Mouse (Mus musculus) stomach, embryonic 14.5 days (tissue): ENCODE results near the gene Kif5c. TPM values are rescaled to one million over a fixed set of nuclear protein-coding genes. Genes with fewer than 3 reads are reported as not detected.
A peak's percentile ranks its signal among the peaks of the same experiment; 100 is the strongest.

Source experiments
- ATAC-seq: fragments of 200-750 bp; cut with Nextera tagmentation; 2 replicates; pipeline ENCODE4 v1.8.0; 2017; ENCODE audit warnings: low read depth, moderate TSS enrichment; ENCODE audit not compliant: insufficient number of reproducible peaks, insufficient read depth, low FRiP score
- H3K27ac ChIP-seq: fragments of 300-500 bp; sonication (generic); 2 replicates; pipeline ENCODE4 v1.5.1; 2014; ENCODE audit warnings: mild to moderate bottlenecking, low read length, moderate library complexity, mixed read lengths
- H3K27me3 ChIP-seq: fragments of 300-500 bp; sonication (generic); 2 replicates; pipeline ENCODE4 v1.6.1; 2014; ENCODE audit warnings: low read length, control low read depth, mixed read lengths; ENCODE audit not compliant: control insufficient read depth, insufficient read depth
- H3K36me3 ChIP-seq: fragments of 300-500 bp; sonication (generic); 2 replicates; pipeline ENCODE4 v1.6.1; 2014; ENCODE audit warnings: mild to moderate bottlenecking, control low read depth, low read length, moderate library complexity, mixed read lengths; ENCODE audit not compliant: control insufficient read depth, insufficient read depth
- H3K4me1 ChIP-seq: fragments of 300-500 bp; sonication (generic); 2 replicates; pipeline ENCODE4 v1.6.1; 2014; ENCODE audit warnings: low read length, control low read depth, mixed read lengths; ENCODE audit not compliant: control insufficient read depth, insufficient read depth
- H3K4me2 ChIP-seq: fragments of 300-500 bp; sonication (generic); replicated peaks from 2 replicates; pipeline ENCODE4 v1.6.1; 2014; ENCODE audit warnings: low read depth, low read length, control low read depth
- H3K4me3 ChIP-seq: fragments of 300-500 bp; sonication (generic); 2 replicates; pipeline ENCODE4 v1.5.1; 2014; ENCODE audit warnings: low read depth, low read length, control low read depth
- H3K9ac ChIP-seq: fragments of 300-500 bp; sonication (generic); replicated peaks from 2 replicates; pipeline ENCODE4 v1.6.1; 2014; ENCODE audit warnings: low read depth, mild to moderate bottlenecking, control low read depth, low read length, moderate library complexity, mixed read lengths
- H3K9me3 ChIP-seq: fragments of 300-500 bp; sonication (generic); 2 replicates; pipeline ENCODE4 v1.6.1; 2016; ENCODE audit warnings: low read depth, low read length, control low read depth; ENCODE audit not compliant: control insufficient read depth
- WGBS: fragments of 180-500 bp; shearing (Covaris S2); extraction: QIAGEN DNeasy Blood & Tissue Kit; methylation state at CpG from one replicate; pipeline ENCODE4 v1.1.7; 2014; 5-methylcytosine and 5-hydroxymethylcytosine counted together
- polyA plus RNA-seq: library from polyadenylated mRNA; unstranded; fragments of >200 nt; fragmentation: Nextera tagmentation; extraction: Ambion mirVana; gene quantifications from 2 replicates; pipeline ENCODE4 v1.2.1, GENCODE M21; 2014

Kif5c gene
- polyA plus RNA-seq, 1 experiment from 2014 or later, result 11.6 TPM

- Histone ChIP-seq H3K27ac (peak overlapping the region; percentile 61; the same call in 1 of the 2 replicates), H3K4me3 (no peak overlapping the region), H3K9me3 (no peaks in the 10 kb centered on the region), H3K9ac (no peak overlapping the region), H3K4me1 (peaks cover 24% of the 10 kb centered on the region), H3K27me3 (no peaks in the 10 kb centered on the region), H3K4me2 (no peak overlapping the region), H3K36me3 (no peaks in the 10 kb centered on the region)
- WGBS, result 58% methylated on average over 4 of the region's 4 CpGs
- no peak for ATAC-seq
Observed at GRCm38 (mm10) chr2:49813151-49813550, 194.1 kb downstream of the Kif5c start.

GRCm38 (mm10) chr2:49814011-49814410 lies 194.9 kb downstream of the Kif5c start:
- Histone ChIP-seq H3K4me3 (no peak overlapping the region), H3K36me3 (no peaks in the 10 kb centered on the region), H3K27me3 (no peaks in the 10 kb centered on the region), H3K9ac (no peak overlapping the region), H3K4me1 (peaks cover 24% of the 10 kb centered on the region), H3K9me3 (no peaks in the 10 kb centered on the region), H3K4me2 (no peak overlapping the region), H3K27ac (no peak overlapping the region)
- WGBS, result 46% methylated on average over 6 of the region's 6 CpGs
- peak; percentile 73 for ATAC-seq

GRCm38 (mm10) chr2:49815696-49816320 lies 196.7 kb downstream of the Kif5c start:
- H3K4me1 ChIP-seq, result peaks cover 23% of the 10 kb centered on the region
- no peak overlapping the region for H3K4me2 ChIP-seq
- no peaks in the 10 kb centered on the region for H3K9me3 ChIP-seq
- ATAC-seq, result peak; percentile 89
- H3K9ac ChIP-seq, result no peak overlapping the region
- H3K27me3 ChIP-seq, result no peaks in the 10 kb centered on the region
- no peak overlapping the region for H3K4me3 ChIP-seq
- peak overlapping the region; percentile 72; the same call in 1 of the 2 replicates for H3K27ac ChIP-seq
- WGBS, result 47% methylated on average over 3 of the region's 3 CpGs
- no peaks in the 10 kb centered on the region for H3K36me3 ChIP-seq

GRCm38 (mm10) chr2:49816549-49816948 lies 197.5 kb downstream of the Kif5c start:
- ATAC-seq, result no peak
- peak overlapping the region; percentile 52; the same call in 1 of the 2 replicates for H3K27ac ChIP-seq
- 72% methylated on average over 5 of the region's 5 CpGs for WGBS

GRCm38 (mm10) chr2:49817151-49817550 lies 198.1 kb downstream of the Kif5c start:
- no peak for ATAC-seq
- Histone ChIP-seq H3K4me1 (peaks cover 19% of the 10 kb centered on the region), H3K9me3 (no peaks in the 10 kb centered on the region), H3K4me2 (no peak overlapping the region), H3K4me3 (no peak overlapping the region), H3K27me3 (no peaks in the 10 kb centered on the region), H3K27ac (no peak overlapping the region; the same call in 1 of the 2 replicates), H3K36me3 (no peaks in the 10 kb centered on the region), H3K9ac (no peak overlapping the region)
- WGBS, result 82% methylated on average over 3 of the region's 3 CpGs

More at GRCm38 (mm10) chr2:49816549-49816948, 197.5 kb downstream of the Kif5c start:
- Histone ChIP-seq H3K27me3 (no peaks in the 10 kb centered on the region), H3K9me3 (no peaks in the 10 kb centered on the region), H3K36me3 (no peaks in the 10 kb centered on the region), H3K9ac (no peak overlapping the region), H3K4me2 (no peak overlapping the region), H3K4me3 (no peak overlapping the region), H3K4me1 (peaks cover 23% of the 10 kb centered on the region)

GRCm38 (mm10) chr2:49818126-49818525 lies 199.0 kb downstream of the Kif5c start:
- Histone ChIP-seq H3K4me2 (no peak overlapping the region), H3K4me1 (peaks cover 16% of the 10 kb centered on the region; the same call in 1 of the 2 replicates), H3K27ac (no peak overlapping the region), H3K9ac (no peak overlapping the region), H3K4me3 (no peak overlapping the region), H3K27me3 (no peaks in the 10 kb centered on the region), H3K36me3 (no peaks in the 10 kb centered on the region), H3K9me3 (no peaks in the 10 kb centered on the region)
- ATAC-seq, result no peak
- WGBS, result 54% methylated on average over 5 of the region's 5 CpGs

GRCm38 (mm10) chr2:49822312-49822711 lies 203.2 kb downstream of the Kif5c start:
- Histone ChIP-seq H3K4me3 (no peak overlapping the region), H3K27ac (no peak overlapping the region), H3K27me3 (no peaks in the 10 kb centered on the region), H3K36me3 (no peaks in the 10 kb centered on the region), H3K9me3 (no peaks in the 10 kb centered on the region), H3K4me2 (no peak overlapping the region), H3K9ac (no peak overlapping the region), H3K4me1 (0 out of 2 replicates have a peak, but pooled peaks cover 3% of the 10 kb centered on the region)
- no peak for ATAC-seq
- 72% methylated on average over 1 of the region's 1 CpGs for WGBS
